Mouse (Mus musculus) cerebellum, adult 2 months (tissue): Measurements from ENCODE around the gene Hdhd3. TPM values are rescaled to one million over a fixed set of nuclear protein-coding genes. Genes with fewer than 3 reads are reported as not detected.

ENCODE experiments used
- DNase-seq, 2 experiments: peaks; one replicate each; pipeline ENCODE4 v3.0.0; 2021
- H3K27ac ChIP-seq: fragments of 200-500 bp; 2 replicates; pipeline ENCODE4 v1.5.1; 2012; ENCODE audit warnings: low read length, control low read depth, inconsistent platforms; ENCODE audit not compliant: insufficient read depth
- H3K27me3 ChIP-seq: fragments of 200-500 bp; 2 replicates; pipeline ENCODE4 v1.6.1; 2012; ENCODE audit warnings: inconsistent platforms, mild to moderate bottlenecking, low read length, moderate library complexity; ENCODE audit not compliant: control insufficient read depth, insufficient read depth
- H3K4me1 ChIP-seq: fragments of 200-500 bp; 2 replicates; pipeline ENCODE4 v1.6.1; 2011; ENCODE audit warnings: low read length; ENCODE audit not compliant: control insufficient read depth, insufficient read depth
- H3K4me3 ChIP-seq: fragments of 200-500 bp; replicated peaks from 2 replicates; pipeline ENCODE3; 2011; ENCODE audit warnings: mild to moderate bottlenecking, low read depth, low read length, control low read depth; ENCODE audit not compliant: insufficient read depth
- CTCF ChIP-seq: fragments of 200-500 bp; IDR thresholded peaks from 2 replicates; pipeline ENCODE4 v1.5.1; 2011; ENCODE audit warnings: low read depth, mild to moderate bottlenecking, control low read depth, low read length, moderate library complexity, borderline replicate concordance; ENCODE audit not compliant: insufficient read depth
- POLR2A ChIP-seq: fragments of 200-500 bp; IDR thresholded peaks from 2 replicates; pipeline ENCODE4 v1.6.1; 2011; ENCODE audit warnings: low read length, control low read depth, borderline replicate concordance; ENCODE audit not compliant: insufficient read depth
- WGBS: fragments of 180-500 bp; shearing (Covaris S2); methylation state at CpG from one replicate; pipeline ENCODE4 v1.1.7; 2018; 5-methylcytosine and 5-hydroxymethylcytosine counted together
- polyA plus RNA-seq: library from polyadenylated mRNA; depleted of rRNA; stranded (reverse); fragments of >200 nt; gene quantifications from 2 replicates; pipeline ENCODE4 v1.2.3, GENCODE M21; 2012; rRNA removed

The Hdhd3 gene
- polyA plus RNA-seq, 1 experiment, result 9.3 TPM

- no peaks in the 10 kb centered on the region for H3K27me3 ChIP-seq
- no peak for DNase-seq
- no peaks in the 10 kb centered on the region for H3K4me1 ChIP-seq
- WGBS, result 94% methylated on average over 1 of the region's 1 CpGs
- TF ChIP-seq CTCF (no peak), POLR2A (no peak)
- no peak overlapping the region for H3K4me3 ChIP-seq
- H3K27ac ChIP-seq, result no peak overlapping the region
Measured at GRCm38 (mm10) chr4:62468158-62468557, 35.1 kb downstream of the Hdhd3 start.

GRCm38 (mm10) chr4:62463124-62463523 lies 40.1 kb downstream of the Hdhd3 start:
- Histone ChIP-seq H3K27me3 (no peaks in the 10 kb centered on the region), H3K27ac (no peak overlapping the region), H3K4me3 (no peak overlapping the region), H3K4me1 (no peaks in the 10 kb centered on the region)
- WGBS, result 68% methylated on average over 2 of the region's 2 CpGs
- DNase-seq, result no peak
- TF ChIP-seq POLR2A, result no peak
- no peak for TF ChIP-seq CTCF

GRCm38 (mm10) chr4:62460348-62460747 lies 42.9 kb downstream of the Hdhd3 start:
- WGBS, result 78% methylated on average over 8 of the region's 8 CpGs
- TF ChIP-seq POLR2A, result no peak
- TF ChIP-seq CTCF, result no peak

GRCm38 (mm10) chr4:62459081-62459480 lies 44.2 kb downstream of the Hdhd3 start:
- TF ChIP-seq POLR2A, result no peak
- TF ChIP-seq CTCF, result no peak
- Histone ChIP-seq H3K4me3 (no peak overlapping the region), H3K27ac (no peak overlapping the region), H3K27me3 (no peaks in the 10 kb centered on the region), H3K4me1 (no peaks in the 10 kb centered on the region)
- no peak for DNase-seq
- WGBS, result 47% methylated on average over 3 of the region's 3 CpGs

More at GRCm38 (mm10) chr4:62460348-62460747, 42.9 kb downstream of the Hdhd3 start:
- no peak overlapping the region for H3K27ac ChIP-seq
- H3K4me3 ChIP-seq, result no peak overlapping the region
- DNase-seq, result no peak
- no peaks in the 10 kb centered on the region for H3K27me3 ChIP-seq
- H3K4me1 ChIP-seq, result no peaks in the 10 kb centered on the region

GRCm38 (mm10) chr4:62454995-62455394 lies 48.3 kb downstream of the Hdhd3 start:
- Histone ChIP-seq H3K27me3 (no peaks in the 10 kb centered on the region), H3K27ac (no peak overlapping the region), H3K4me3 (no peak overlapping the region), H3K4me1 (no peaks in the 10 kb centered on the region)
- peak; percentile 25 to 42 for DNase-seq
- 45% methylated on average over 5 of the region's 5 CpGs for WGBS
- peak; percentile 39; the same call in 1 of the 2 replicates for TF ChIP-seq CTCF
- no peak for TF ChIP-seq POLR2A

Other genes with a start within 250 kb of the Hdhd3 start
- 16.9 and 18.2 TPM in 2 replicates for gene Slc31a2, start 240.9 kb downstream of the Hdhd3 start, polyA plus RNA-seq
- gene Fkbp15, start 142.9 kb downstream of the Hdhd3 start, polyA plus RNA-seq, result 26.4 and 28.5 TPM in 2 replicates
- 20.8 and 24.1 TPM in 2 replicates for gene Slc31a1, start 142.7 kb downstream of the Hdhd3 start, polyA plus RNA-seq
- gene Cdc26, start 94.8 kb downstream of the Hdhd3 start, polyA plus RNA-seq, result 55.0 and 65.8 TPM in 2 replicates
- 20.4 and 21.2 TPM in 2 replicates for gene Prpf4, start 94.7 kb downstream of the Hdhd3 start, polyA plus RNA-seq
- gene Rnf183, start 68.2 kb downstream of the Hdhd3 start, polyA plus RNA-seq, result 0.07 TPM in 1 of 2 replicates, not detected in the other
- 3.1 and 3.9 TPM in 2 replicates for gene Wdr31, start 32.6 kb downstream of the Hdhd3 start, polyA plus RNA-seq
- gene Bspry, start 23.4 kb downstream of the Hdhd3 start, polyA plus RNA-seq, result 1.2 and 1.3 TPM in 2 replicates
- 64.4 and 72.3 TPM in 2 replicates for gene Alad, start 16.5 kb upstream of the Hdhd3 start, polyA plus RNA-seq
- 31.0 and 34.5 TPM in 2 replicates for gene Pole3, start 21.6 kb upstream of the Hdhd3 start, polyA plus RNA-seq
- 0.52 and 0.72 TPM in 2 replicates for gene 4933430I17Rik, start 21.9 kb upstream of the Hdhd3 start, polyA plus RNA-seq
- 92.7 and 97.5 TPM in 2 replicates for gene Rgs3, start 56.4 kb upstream of the Hdhd3 start, polyA plus RNA-seq